Mouse (Mus musculus): ENCODE results near the gene Lipo3. TPM values are rescaled to one million over a fixed set of nuclear protein-coding genes. Genes with fewer than 3 reads are reported as not detected.
"Not testable (repeated sequence)": the region's sequence is repeated elsewhere in the genome, so short reads cannot be mapped to it uniquely, and the experiment has no call there.

The Lipo3 gene
- total RNA-seq (2021), result 10 to 100 TPM; 11.4 to 11.9 TPM
- long read RNA-seq, experiment 1, transcript Lipo3-202 (11 exons, 2,839 nt), result major isoform, 9 of 16 reads
- long read RNA-seq, experiment 1, partial matches to known transcripts, result 0 of 16 reads
- long read RNA-seq, experiment 1, other reads (novel, unspliced or antisense), result 7 of 16 reads
- long read RNA-seq, experiment 2, transcript Lipo3-202 (11 exons, 2,839 nt), result major isoform, 37 of 45 reads
- long read RNA-seq, experiment 2, partial matches to known transcripts, result 1 of 45 reads
- long read RNA-seq, experiment 2, other reads (novel, unspliced or antisense), result 7 of 45 reads

GRCm38 (mm10) chr19:33761287-33762086 is at the start of gene Lipo3:
TSS of gene Lipo3 (minus strand) at chr19:33761951.
- peak; percentile 6 to 23 for DNase-seq (ENCODE audit: low spot score in 2 of 2)

- not testable (repeated sequence) for DNase-seq (ENCODE audit: low spot score in 2 of 2)
These were observed 25.6 kb upstream of the Lipo3 start, which contains the start of gene Lipo1 for GRCm38 (mm10) chr19:33787359-33787758. TSS of gene Lipo1 (minus strand) at chr19:33787459.

GRCm38 (mm10) chr19:33786576-33787277 is 25.0 kb upstream of the Lipo3 start:
- DNase-seq (ENCODE audit: low spot score in 2 of 2), result no peak

- DNase-seq (ENCODE audit: low spot score in 2 of 2), result not testable (repeated sequence)
These were observed 10.5 kb downstream of the Lipo3 start, which contains the start of gene Lipo2 for GRCm38 (mm10) chr19:33751259-33751658. TSS of gene Lipo2 (minus strand) at chr19:33751359.

GRCm38 (mm10) chr19:33625152-33625551 is 136.6 kb downstream of the Lipo3 start, which contains the start of gene Gm8978:
TSS of gene Gm8978 (minus strand) at chr19:33625252.
- DNase-seq (ENCODE audit: low spot score in 2 of 2), result not testable (repeated sequence)

- peak; percentile 28 to 29 for DNase-seq (ENCODE audit: low spot score in 2 of 2)
These were observed 172.0 kb downstream of the Lipo3 start for GRCm38 (mm10) chr19:33589626-33590302.

- DNase-seq (ENCODE audit: low spot score in 2 of 2), result not testable (repeated sequence)
These were observed 193.2 kb downstream of the Lipo3 start for GRCm38 (mm10) chr19:33568551-33568950.

GRCm38 (mm10) chr19:33517680-33518079 is 244.1 kb downstream of the Lipo3 start, which contains the start of gene Lipo4:
TSS of gene Lipo4 (minus strand) at chr19:33517780.
- DNase-seq (ENCODE audit: low spot score in 2 of 2), result no peak

Small RNA genes lying within 50 kb of the gene (microRNA-seq; reads per million reads assigned to microRNA genes)
- gene Gm27440 (ENCODE audit: borderline number of aligned reads in 2 of 2), result 0 reads per million in 2 experiments

Other genes starting within 250 kb of the Lipo3 start
- gene Lipo4, start 244.2 kb downstream of the Lipo3 start, total RNA-seq (2021), result under 1 TPM; 0.16 to 0.17 TPM
- not detected for gene Gm8978, start 136.7 kb downstream of the Lipo3 start, total RNA-seq (2021)
- gene Lipo2, start 10.6 kb downstream of the Lipo3 start, total RNA-seq (2021), result under 1 TPM; 0.17 to 0.19 TPM
- gene Lipo1, start 25.5 kb upstream of the Lipo3 start, total RNA-seq (2021), result not detected
- gene Lipf, start 199.2 kb upstream of the Lipo3 start, total RNA-seq (2021), result not detected
- under 1 TPM in 1 of 2 experiments, not detected in 1; 0.13 TPM for gene Lipk, start 246.3 kb upstream of the Lipo3 start, total RNA-seq (2021)

Measured in adrenal gland, adult 18-20 months (tissue).